Mouse (Mus musculus): ENCODE measurements around the gene Zbed4.
"Not testable (repeated sequence)": the region's sequence is repeated elsewhere in the genome, so short reads cannot be mapped to it uniquely, and the experiment has no call there.

The Zbed4 gene

GRCm38 (mm10) chr15:88751564-88752402 lies at the start of gene Zbed4:
Gene Zbed4, plus strand, starts transcription at chr15:88751660.
- peak in 1 of 2 experiments; percentile 17 for DNase-seq (ENCODE audit: low spot score in 2 of 2)

GRCm38 (mm10) chr15:88702501-88702900 lies 49.0 kb upstream of the Zbed4 start:
- no peak for DNase-seq (ENCODE audit: low spot score in 2 of 2)

GRCm38 (mm10) chr15:88704284-88704683 lies 47.2 kb upstream of the Zbed4 start:
- no peak for DNase-seq (ENCODE audit: low spot score in 2 of 2)

GRCm38 (mm10) chr15:88706320-88706719 lies 45.1 kb upstream of the Zbed4 start:
- DNase-seq (ENCODE audit: low spot score in 2 of 2): no peak

GRCm38 (mm10) chr15:88706987-88707386 lies 44.5 kb upstream of the Zbed4 start:
- not testable (repeated sequence) for DNase-seq (ENCODE audit: low spot score in 2 of 2)

GRCm38 (mm10) chr15:88708204-88708603 lies 43.3 kb upstream of the Zbed4 start:
- no peak for DNase-seq (ENCODE audit: low spot score in 2 of 2)

GRCm38 (mm10) chr15:88708657-88709511 lies 42.6 kb upstream of the Zbed4 start:
- DNase-seq (ENCODE audit: low spot score in 2 of 2): no peak

- no peak for DNase-seq (ENCODE audit: low spot score in 2 of 2)
These were observed 41.6 kb upstream of the Zbed4 start for GRCm38 (mm10) chr15:88709878-88710277.

- no peak for DNase-seq (ENCODE audit: low spot score in 2 of 2)
These were observed 39.0 kb upstream of the Zbed4 start for GRCm38 (mm10) chr15:88712501-88712900.

- no peak for DNase-seq (ENCODE audit: low spot score in 2 of 2)
These were observed 37.4 kb upstream of the Zbed4 start for GRCm38 (mm10) chr15:88714021-88714589.

- DNase-seq (ENCODE audit: low spot score in 2 of 2): no peak
These were observed 35.1 kb upstream of the Zbed4 start for GRCm38 (mm10) chr15:88716350-88716749.

- DNase-seq (ENCODE audit: low spot score in 2 of 2): no peak
These were observed 34.2 kb upstream of the Zbed4 start for GRCm38 (mm10) chr15:88717239-88717638.

GRCm38 (mm10) chr15:88723205-88723604 lies 28.3 kb upstream of the Zbed4 start:
- no peak for DNase-seq (ENCODE audit: low spot score in 2 of 2)

- DNase-seq (ENCODE audit: low spot score in 2 of 2): no peak
These were observed 27.1 kb upstream of the Zbed4 start for GRCm38 (mm10) chr15:88724311-88724710.

GRCm38 (mm10) chr15:88725036-88725435 lies 26.4 kb upstream of the Zbed4 start:
- no peak for DNase-seq (ENCODE audit: low spot score in 2 of 2)

- no peak for DNase-seq (ENCODE audit: low spot score in 2 of 2)
These were observed 24.3 kb upstream of the Zbed4 start for GRCm38 (mm10) chr15:88727204-88727603.

GRCm38 (mm10) chr15:88730717-88731116 lies 20.7 kb upstream of the Zbed4 start:
- no peak for DNase-seq (ENCODE audit: low spot score in 2 of 2)

- no peak for DNase-seq (ENCODE audit: low spot score in 2 of 2)
These were observed 18.9 kb upstream of the Zbed4 start for GRCm38 (mm10) chr15:88732405-88733020.

GRCm38 (mm10) chr15:88733041-88733751 lies 18.3 kb upstream of the Zbed4 start:
- peak in 1 of 2 experiments; percentile 37 for DNase-seq (ENCODE audit: low spot score in 2 of 2)

- DNase-seq (ENCODE audit: low spot score in 2 of 2): peak; percentile 61 to 68
These were observed 17.5 kb upstream of the Zbed4 start, which contains the start of gene Brd1 for GRCm38 (mm10) chr15:88733834-88734571. Gene Brd1, minus strand, starts transcription at chr15:88734233.

Measured in right cerebral cortex, postnatal 36 days (tissue).